Mouse (Mus musculus) spleen, postnatal 10 days (tissue): ENCODE measurements around the gene Slc26a5.

Source experiments
- DNase-seq, 2 experiments: peaks; one replicate each; pipeline ENCODE4 v3.0.0; 2021 to 2022; ENCODE audit warnings: low spot score in 2 of 2

The Slc26a5 gene

DNA sequence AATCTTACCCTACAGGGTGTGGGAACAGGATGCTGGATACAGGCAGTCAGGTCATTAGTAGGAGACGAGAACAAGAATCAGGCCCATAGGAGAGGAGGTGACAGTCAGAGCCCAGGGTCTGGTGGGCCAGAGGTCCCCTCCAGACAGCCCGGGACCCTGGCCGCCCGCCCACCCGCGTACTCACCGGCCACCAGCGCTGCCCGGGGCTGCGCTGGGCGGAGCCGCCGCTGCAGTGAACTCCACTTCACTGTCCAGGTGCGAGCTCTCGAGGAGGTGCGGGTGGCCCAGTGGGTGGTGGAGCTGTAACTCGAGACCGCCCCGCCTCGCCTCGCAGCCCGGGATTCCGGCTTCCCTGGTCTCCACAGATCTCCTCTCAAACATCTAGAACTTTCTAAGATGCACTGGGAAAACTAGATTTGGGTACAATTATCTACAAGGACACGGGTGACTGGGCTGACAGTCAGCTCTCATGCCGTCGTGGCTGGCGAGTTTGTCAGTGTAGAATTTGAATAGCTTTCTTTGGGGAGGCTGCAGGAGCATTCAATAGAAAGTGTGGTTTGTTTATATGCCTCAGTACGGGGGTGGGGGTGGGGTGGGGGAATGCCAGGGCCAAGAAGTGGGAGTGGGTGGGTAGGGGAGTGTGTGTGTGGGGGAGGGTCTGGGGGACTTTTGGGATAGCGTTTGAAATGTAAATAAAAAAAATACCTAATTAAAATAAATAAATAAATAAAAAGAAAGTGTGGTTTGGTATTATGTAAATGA, at the start of gene Slc26a5:
TSS of gene Slc26a5 (minus strand) at position 259 of the 762 bp plus-strand sequence.
- DNase-seq = no peak

DNA sequence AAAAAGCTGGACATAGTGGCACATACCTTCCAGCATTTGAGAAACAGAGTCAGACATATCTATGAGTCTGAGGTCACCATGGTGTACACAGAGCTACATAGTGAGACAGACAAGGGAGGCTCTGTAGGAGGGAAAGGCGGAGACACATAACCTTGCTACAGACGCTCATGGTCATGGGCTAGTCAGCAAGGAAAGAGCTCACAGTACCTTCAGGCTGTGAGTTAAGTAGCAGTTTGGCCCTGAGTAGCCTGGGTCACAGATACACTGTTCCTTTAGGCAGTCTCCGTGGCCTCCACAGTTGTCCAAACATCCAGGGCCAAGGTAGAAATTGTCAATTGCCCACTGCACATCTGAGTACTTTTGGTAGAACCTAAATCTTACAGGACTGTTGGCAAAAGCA, 49.4 kb upstream of the Slc26a5 start:
- no peak for DNase-seq

DNA sequence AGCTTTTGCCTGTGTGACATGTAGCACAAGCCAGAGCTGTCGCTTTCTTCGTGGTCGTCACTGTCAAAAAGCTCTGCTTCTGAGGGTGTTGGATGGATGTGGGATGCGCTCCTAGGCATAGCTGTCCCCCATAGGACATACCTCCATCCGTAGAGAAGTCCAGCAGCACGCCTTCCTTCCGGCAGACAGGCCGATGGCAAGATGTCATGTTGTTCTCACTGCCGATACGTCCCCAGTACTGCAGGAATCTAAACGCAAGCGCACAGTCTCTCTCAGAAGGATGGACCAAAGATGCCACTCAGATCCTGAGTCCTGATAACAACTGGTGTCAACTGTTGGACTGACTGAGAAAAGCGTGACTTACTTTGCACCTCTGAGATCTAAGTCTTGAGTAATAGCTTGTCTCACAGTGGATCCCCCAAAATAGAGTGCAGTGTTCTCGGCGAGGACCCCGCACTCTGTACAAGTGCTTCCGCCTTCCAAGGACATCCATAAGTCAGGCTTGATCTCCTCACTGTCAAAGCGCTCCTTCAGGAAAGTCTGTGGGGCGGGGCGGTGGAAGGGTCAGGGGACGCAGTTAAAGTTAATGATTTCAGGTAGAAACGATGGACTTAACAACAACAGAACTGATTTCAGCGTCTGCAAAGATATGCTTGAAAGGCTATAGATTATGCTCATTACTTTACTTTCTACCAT, 47.6 kb upstream of the Slc26a5 start:
- no peak for DNase-seq

DNA sequence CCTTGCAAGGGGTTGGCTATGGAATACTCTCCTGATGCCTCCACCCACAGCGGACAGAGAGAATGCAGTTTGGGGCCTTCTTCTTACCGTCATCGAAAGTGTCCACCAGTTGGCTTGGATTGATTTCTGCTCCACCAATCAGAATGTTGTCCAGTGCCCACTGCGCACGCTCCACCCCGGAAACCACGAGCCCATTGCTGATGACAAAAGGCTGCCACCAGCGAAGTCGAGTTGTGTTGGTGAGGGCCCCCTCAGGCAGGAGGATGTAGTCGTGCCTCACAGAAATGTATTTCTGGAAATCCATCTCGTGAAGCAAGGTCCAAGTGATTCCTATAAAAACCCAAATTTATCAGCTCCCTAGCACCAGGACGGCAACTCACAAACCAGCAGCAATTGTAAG, 45.3 kb upstream of the Slc26a5 start:
- no peak for DNase-seq

DNA sequence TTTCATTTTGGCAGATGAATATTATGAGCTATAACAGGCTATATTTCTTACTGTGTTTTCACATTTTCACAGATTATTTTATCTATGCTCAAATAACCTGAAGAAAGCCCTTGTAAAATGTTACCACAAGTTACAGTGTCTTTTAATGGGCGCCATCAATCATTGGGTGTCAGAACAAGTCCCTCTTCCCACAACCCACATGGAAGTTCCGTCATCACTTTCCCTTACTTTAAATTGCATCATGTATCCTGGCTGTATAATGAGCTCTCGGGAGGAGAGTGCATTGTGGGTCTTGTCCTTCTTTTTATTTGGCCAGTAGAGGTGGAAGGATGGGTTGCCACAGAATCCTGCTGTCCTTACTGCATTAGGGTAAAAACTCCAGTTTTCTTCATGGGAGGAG, 44.3 kb upstream of the Slc26a5 start:
- DNase-seq = no peak

DNA sequence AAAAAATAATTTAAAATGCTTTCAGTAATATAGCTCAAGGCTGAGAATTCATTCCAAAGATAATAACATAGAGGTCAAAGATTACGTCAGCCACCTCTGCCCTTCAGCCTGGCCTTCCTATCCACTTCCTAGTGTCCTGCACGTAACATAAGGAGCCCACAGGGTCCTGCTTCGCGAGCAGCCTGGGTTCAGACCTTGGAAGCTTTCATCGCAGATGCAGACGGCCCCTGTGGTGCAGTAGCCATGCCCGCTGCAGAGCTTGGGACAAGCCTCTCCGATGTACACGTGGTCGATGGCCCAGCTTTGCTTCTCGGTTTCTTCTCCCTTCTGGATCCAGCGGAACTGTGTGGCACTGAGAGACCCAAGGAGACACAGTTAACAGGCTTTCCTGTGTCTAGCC, 36.0 kb upstream of the Slc26a5 start:
- no peak for DNase-seq

DNA sequence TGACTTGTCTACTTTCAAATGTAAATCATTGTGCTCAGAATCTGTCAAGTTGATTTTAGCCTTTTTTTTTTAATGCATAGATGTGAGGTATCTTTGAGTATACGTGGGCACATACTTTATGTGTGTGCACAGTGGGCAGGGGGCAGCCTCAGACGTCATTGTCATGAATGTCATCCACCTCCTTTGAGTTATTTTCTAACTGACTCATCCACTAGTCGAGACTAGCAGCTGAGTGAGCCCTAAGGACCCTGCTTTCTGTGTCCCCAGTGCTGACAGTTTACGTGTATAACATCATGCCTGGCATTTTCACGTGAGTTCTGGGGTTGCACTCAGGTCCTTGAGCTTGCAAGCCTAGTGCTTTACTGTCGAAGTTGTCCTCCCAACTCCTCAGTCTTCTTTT, 35.5 kb upstream of the Slc26a5 start:
- DNase-seq = no peak

DNA sequence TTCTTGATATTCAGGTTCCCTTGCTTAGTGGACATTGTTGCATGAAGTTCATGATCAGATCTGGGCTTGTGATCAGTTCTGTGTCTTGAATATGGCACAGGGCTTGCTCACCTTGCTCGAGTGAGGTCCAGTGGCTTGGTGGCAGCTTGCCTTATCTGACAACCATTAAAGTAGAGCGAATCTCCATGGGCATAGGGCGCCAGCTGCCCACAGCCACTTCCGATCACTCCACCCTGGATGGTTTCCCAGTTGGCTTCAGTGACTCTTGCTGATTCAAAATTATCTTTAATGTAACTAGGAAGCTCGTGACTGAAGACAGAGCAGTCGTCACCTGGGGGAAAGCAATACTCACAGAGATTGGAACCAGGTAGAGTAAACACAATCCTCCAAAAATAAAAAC, 33.5 kb upstream of the Slc26a5 start:
- no peak for DNase-seq

DNA sequence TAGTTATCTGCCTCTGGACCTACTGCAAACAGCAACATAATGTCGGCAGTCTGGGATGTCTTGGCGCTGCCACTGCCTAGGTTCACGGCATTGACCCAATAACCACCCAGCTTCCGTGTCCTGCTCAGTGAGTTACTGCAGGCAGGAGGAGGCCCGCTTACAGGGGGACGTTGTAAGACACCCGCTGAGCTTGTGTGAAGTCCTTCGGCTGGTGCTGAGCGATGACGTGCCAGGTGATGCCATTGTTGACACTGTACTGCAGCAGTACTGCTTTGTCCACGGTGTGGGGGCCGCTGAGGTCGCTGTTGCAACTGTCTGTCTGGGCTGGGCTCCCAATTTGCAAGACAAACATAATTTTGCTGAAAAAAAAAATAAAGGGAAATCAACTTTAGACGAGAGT, 31.2 kb upstream of the Slc26a5 start:
- DNase-seq = no peak

DNA sequence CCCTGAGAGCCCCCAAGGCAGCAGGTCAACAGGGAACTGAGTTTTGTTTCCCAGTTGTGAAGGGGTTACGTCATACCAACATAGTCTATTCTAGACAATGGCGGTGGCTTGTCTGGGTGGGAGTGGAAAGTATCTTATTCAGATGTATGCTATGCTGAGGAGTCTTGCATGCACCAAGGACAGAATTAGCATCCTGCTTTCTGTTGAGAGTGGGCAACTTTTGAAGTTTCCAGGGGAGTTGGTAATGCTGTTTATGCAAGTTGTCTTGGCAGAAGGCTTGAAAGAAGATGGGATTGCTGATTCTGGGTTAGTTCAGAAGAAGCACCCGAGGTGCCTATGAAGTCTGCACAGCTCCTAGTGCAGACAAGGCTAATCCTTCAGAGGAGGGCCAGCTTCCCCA, 28.8 kb upstream of the Slc26a5 start:
- DNase-seq = no peak

DNA sequence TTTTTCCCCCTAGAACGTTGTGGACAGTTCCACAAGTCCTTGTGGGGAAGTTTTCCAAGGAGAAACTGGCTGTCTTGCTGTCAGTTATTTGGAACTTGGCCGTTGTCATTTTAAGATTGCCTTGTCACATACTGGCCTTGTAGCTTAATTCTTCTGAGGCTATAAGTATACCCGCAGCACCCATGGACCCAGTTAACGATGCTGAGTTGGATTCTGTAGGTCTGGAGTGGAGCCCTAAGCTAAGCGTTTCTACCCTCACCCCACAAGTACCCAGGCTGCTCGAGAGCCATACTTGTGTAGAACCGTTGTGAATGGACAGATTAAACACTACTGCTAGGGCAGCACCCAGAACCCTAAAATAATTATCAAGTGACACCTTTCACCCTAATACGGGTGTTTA, 1.3 kb upstream of the Slc26a5 start:
- DNase-seq = no peak

DNA sequence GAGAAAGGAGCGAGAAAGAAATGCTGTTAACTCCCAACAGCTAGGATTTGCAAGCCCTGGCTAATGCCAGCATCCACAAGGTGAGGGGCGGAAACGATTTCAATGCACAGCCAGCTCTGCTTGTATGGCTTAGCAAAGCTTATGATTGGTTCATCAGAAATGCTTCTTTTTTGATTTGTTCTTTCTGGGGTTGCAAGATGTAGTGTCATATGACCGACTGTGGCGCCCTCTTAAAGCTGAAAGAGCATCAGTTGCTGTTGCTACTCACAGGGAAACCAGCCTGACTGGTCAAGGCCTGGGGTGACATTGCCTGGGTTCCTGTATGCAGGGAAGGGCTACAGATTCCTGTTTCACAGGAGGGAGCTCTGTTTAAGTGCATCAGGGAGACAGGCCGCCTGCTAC, 908 bp upstream of the Slc26a5 start:
- DNase-seq = no peak

DNA sequence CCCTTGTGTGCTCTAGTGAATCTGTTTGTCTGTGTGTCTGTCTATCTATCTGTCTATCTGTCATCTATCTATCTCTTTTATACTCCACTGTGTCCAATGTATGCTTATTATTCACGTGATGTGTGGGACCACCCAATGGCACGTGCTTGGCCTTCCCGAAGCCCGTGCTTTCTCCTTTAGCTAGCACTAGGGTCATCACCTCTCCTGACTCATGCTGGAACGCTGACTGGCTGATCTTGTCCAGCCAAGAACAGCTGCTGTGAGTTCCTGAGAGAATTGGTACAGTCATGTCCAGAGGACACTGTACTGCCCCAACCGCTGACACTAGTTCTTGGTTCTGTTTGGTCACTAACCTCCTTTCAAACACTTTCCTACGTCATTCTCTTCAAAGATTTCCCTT, 6.8 kb downstream of the Slc26a5 start:
- no peak for DNase-seq

DNA sequence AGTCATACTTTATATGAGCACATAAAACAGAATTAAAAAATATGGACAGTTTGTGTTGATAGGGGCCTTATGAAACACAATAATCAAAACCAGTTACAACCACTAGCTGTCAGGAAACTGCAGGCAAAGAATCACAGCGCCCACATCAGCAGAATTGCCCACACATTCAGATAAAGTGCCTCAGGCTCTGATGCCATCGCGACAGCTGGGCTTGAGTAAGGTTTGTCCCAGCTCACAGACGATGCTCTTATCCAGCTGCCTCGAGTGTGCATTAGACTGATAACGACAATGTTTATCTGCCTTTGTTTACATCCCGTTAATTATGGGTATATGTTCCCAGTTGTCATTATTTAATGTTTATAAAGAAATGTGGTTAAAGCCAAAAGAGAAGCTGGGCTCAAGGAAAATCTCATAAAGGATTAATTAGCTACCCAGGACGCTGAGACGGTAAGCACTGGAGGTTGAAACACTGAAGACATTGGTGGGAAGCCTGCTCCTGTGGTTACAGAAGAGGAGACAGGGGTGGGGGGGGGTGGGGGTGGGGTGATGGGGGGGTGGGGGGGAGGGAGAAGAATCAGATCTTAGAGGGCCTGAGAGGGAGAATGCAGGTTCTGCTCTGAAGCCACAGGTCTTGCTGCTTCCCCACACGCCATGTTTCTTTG, 13.6 kb downstream of the Slc26a5 start:
- no peak for DNase-seq

DNA sequence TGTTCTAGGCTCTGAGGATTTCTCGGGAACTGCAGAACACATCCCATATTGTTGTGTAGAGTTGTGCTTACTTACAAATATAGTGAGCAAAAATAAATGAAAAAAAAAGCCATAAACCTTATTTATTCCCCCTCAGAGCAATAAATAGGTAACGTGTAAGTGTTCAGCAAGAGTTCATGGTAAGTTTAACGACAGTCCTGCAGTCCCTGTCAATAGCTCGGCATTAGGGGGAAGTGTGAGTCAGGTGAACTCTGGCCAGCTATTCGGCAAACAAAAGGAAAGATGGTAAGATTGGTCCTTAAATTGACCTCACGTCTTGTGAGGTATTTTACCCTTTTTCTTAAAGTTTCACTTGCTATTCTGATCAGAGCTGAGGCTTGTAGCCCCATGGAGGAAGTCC, 18.0 kb downstream of the Slc26a5 start:
- DNase-seq = no peak

DNA sequence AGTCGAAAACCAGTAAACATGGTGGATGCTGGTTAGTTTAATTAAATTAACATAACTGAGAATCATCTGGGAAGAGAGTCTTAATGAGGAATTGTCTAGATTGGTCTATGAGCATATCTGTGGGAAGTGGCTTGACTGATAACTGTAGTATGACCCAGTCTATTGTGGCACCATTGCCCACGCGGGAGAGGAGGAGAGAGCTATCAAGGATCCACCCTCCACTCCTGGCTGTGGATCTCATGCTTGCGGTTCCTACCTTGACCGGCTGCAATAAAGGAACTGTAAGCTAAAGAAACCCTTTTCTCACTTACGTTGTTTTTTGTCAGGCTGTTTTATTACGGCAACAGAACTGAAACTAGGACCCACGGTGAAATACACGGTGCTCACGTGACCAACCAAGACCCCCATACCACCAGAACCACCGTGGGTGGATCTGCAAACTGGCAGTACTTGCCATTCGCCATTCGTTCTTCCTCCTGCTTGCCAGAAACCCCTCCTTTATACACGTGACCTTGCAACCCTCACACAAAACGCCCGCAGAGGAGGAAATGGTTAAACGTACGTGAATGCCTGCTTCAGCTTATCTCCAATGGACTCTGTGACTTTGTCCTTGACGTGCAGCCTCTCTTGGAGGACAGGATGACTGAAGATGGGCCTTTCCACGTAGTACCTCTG, 18.7 kb downstream of the Slc26a5 start:
- DNase-seq = no peak

DNA sequence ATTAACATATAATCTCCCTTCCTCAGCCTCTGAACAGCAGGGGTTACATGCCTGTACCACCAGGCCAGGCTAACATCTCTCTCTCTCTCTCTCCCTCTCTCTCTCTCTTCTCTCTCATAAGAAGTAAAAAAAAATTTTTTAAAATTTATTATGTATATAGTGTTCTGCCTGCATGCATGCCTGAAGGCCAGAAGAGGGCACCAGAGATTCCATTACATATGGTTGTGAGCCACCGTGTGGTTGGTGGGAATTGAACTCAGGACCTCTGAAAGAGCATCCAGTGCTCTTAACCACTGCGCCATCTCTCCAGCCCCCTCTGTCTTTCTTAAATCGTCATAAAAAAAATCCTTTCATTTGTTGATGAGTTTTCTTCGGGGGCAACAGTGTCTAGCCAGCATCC, 20.7 kb downstream of the Slc26a5 start:
- DNase-seq = no peak

DNA sequence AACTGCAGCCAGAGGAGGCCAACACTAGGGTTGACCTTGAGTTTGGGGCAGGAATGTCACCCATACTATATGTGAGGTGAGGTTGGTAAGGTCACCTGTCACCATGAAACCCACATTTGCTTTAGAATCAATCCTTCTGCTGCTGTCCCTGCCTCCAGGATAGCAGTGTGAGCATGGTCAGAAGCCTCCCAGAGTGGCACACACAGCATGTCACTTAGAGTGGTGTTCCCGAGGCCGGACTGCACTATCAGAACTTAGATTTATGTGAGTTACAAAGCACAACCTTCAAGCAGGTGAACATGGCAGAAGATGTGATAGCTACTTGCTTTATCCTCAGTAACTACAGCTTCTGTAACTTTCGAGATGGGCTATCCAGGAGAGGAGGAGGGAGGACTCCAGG, 33.6 kb downstream of the Slc26a5 start:
- DNase-seq = no peak

DNA sequence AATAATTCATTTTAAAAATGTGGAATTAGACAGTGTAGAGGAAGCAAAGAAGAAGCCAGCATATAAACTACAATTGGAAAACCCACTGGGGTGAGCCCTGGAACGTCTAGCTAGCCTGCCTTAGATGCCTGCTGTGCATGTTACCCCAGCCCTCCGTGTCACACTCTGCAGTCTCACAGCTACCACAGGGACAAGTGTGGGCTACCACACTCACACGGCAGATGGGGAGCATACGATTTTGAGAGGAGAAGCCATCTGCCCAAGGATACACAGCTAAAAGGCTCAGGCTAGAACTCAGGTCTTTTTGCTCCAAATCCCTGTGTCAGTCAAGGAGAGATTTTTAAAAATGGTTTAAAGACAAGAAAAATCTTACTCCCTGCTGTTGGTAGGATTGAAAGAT, 36.5 kb downstream of the Slc26a5 start:
- no peak for DNase-seq

DNA sequence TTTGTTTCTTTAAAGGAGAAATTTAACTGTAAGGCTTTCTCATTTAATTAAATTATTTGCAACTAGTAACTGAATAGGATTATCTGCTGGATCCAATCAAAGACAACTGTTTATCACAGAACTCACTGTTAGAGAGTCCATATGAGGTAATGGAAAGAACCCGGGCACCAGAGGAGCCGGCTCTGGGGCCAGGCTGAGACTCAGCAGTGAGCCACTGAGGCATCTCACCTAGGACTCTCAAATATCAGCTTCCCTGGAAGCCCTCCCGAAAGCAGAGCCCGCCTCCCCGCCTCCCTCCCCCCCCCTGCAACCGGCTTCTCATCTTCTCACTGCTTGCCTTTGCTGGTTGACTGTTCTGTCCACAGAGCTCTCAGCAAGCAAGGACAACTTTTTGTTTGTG, 37.8 kb downstream of the Slc26a5 start:
- DNase-seq = no peak

DNA sequence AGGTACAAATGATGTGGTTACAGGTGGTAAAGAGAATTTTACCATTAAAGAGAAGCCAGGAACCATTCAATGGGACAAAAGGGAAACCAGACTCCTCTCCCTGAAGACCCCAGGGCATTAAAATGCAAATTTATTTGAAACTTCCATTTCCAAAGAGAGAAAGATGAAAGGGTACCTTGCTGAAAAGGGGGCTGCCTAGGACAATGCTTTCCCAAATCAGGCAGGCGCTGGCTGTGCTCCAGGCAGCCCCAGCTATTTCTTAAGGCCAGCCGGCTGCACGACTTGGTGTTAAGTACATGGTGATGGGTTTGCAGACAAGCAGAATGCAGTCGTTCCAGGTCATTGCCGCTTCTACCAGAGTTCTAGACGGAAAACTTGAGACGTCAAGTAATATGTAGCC, 39.0 kb downstream of the Slc26a5 start:
- DNase-seq = no peak

DNA sequence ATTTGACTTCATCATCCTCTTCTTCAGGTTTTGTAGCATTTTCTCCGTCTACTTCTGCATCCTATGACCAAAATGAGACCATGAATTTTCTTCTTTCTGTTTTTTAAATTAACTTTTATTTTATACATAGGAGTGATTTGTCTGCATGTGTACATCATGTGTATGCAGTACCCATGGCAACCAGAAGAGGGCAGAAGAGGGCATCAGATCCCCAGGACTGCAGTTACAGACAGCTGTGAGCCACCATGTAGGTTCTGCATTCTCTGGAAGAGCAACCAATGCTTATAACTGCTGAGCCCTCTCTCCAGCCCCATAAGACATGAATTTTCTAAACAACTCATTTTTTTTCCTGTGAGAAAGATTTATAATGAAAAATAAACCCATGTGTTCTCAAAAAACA, 51.4 kb downstream of the Slc26a5 start:
- peak; percentile 42 to 76 for DNase-seq

DNA sequence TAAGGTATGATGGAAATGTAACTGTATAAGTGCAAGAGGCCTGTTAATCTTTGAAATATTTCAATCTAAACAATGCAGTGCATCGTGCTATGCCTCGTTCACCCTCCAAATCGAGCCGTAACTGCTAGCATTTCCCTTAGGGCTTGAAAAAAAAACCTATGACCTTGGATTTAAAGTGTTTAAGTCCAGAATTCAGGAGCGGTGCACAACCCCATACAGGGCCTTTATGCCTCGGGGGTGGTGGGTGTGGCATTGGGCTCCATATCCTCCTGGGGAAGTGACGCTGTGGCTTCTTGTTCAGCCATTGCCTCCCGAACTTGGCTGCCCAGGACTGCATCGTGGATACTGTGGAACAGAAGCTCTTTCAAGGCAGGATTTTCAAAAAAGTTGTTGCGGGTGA, 54.5 kb downstream of the Slc26a5 start:
- DNase-seq = no peak
